Mouse (Mus musculus): ENCODE results near the gene Plin4.
"Not testable (repeated sequence)": the region's sequence is repeated elsewhere in the genome, so short reads cannot be mapped to it uniquely, and the experiment has no call there.

Plin4 gene

GRCm38 (mm10) chr17:56102158-56102557 lies 7.4 kb downstream of the Plin4 start:
- DNase-seq (ENCODE audit: low spot score in 2 of 2) = no peak

GRCm38 (mm10) chr17:56100811-56101210 lies 8.8 kb downstream of the Plin4 start:
- DNase-seq (ENCODE audit: low spot score in 2 of 2) = no peak

GRCm38 (mm10) chr17:56098711-56099572 lies 10.7 kb downstream of the Plin4 start:
- no peak for DNase-seq (ENCODE audit: low spot score in 2 of 2)

GRCm38 (mm10) chr17:56098180-56098579 lies 11.4 kb downstream of the Plin4 start:
- DNase-seq (ENCODE audit: low spot score in 2 of 2) = no peak

- no peak for DNase-seq (ENCODE audit: low spot score in 2 of 2)
Observed at GRCm38 (mm10) chr17:56096883-56097282, 12.7 kb downstream of the Plin4 start.

- DNase-seq (ENCODE audit: low spot score in 2 of 2) = no peak
Observed at GRCm38 (mm10) chr17:56092794-56093193, 16.8 kb downstream of the Plin4 start.

- DNase-seq (ENCODE audit: low spot score in 2 of 2) = no peak
Observed at GRCm38 (mm10) chr17:56092312-56092711, 17.3 kb downstream of the Plin4 start.

GRCm38 (mm10) chr17:56080781-56081585 lies 28.6 kb downstream of the Plin4 start:
- DNase-seq (ENCODE audit: low spot score in 2 of 2) = no peak

GRCm38 (mm10) chr17:56079921-56080320 lies 29.7 kb downstream of the Plin4 start:
- DNase-seq (ENCODE audit: low spot score in 2 of 2) = no peak

- DNase-seq (ENCODE audit: low spot score in 2 of 2) = peak; percentile 100
Observed at GRCm38 (mm10) chr17:56078880-56079795, 30.5 kb downstream of the Plin4 start, which contains the start of gene Hdgfl2. Gene Hdgfl2 (plus strand): TSS chr17:56079634.

GRCm38 (mm10) chr17:56078361-56078760 lies 31.2 kb downstream of the Plin4 start:
- not testable (repeated sequence) for DNase-seq (ENCODE audit: low spot score in 2 of 2)

GRCm38 (mm10) chr17:56077523-56077922 lies 32.1 kb downstream of the Plin4 start:
- DNase-seq (ENCODE audit: low spot score in 2 of 2) = no peak

GRCm38 (mm10) chr17:56074827-56075208 lies 34.8 kb downstream of the Plin4 start, which contains the start of gene Ubxn6:
Gene Ubxn6 (minus strand): TSS chr17:56075028.
- DNase-seq (ENCODE audit: low spot score in 2 of 2) = peak; percentile 97

GRCm38 (mm10) chr17:56074097-56074826 lies 35.3 kb downstream of the Plin4 start:
- peak; percentile 91 to 94 for DNase-seq (ENCODE audit: low spot score in 2 of 2)

- no peak for DNase-seq (ENCODE audit: low spot score in 2 of 2)
Observed at GRCm38 (mm10) chr17:56072243-56072642, 37.4 kb downstream of the Plin4 start.

GRCm38 (mm10) chr17:56071126-56071525 lies 38.5 kb downstream of the Plin4 start:
- no peak for DNase-seq (ENCODE audit: low spot score in 2 of 2)

GRCm38 (mm10) chr17:56069066-56069465 lies 40.5 kb downstream of the Plin4 start:
- DNase-seq (ENCODE audit: low spot score in 2 of 2) = no peak

- DNase-seq (ENCODE audit: low spot score in 2 of 2) = no peak
Observed at GRCm38 (mm10) chr17:56066451-56066850, 43.2 kb downstream of the Plin4 start.

GRCm38 (mm10) chr17:56065715-56066114 lies 43.9 kb downstream of the Plin4 start:
- DNase-seq (ENCODE audit: low spot score in 2 of 2) = not testable (repeated sequence)

GRCm38 (mm10) chr17:56062081-56062480 lies 47.5 kb downstream of the Plin4 start:
- DNase-seq (ENCODE audit: low spot score in 2 of 2) = no peak
